Mouse (Mus musculus): Measurements from ENCODE around the gene March1.

- TF ChIP-seq CTCF (IDR thresholded peaks at IDR 0.05; ENCODE audit: control insufficient read depth, insufficient read depth, insufficient read length) (no peak), MAX (IDR thresholded peaks at IDR 0.05) (no peak), CEBPB (IDR thresholded peaks at IDR 0.05; ENCODE audit: low read depth) (no peak), MYOD1 (IDR thresholded peaks at IDR 0.05; ENCODE audit: control insufficient read depth, insufficient read length, low read depth) (no peak), USF1 (IDR thresholded peaks at IDR 0.05; ENCODE audit: low read depth) (no peak)
These were observed 901.4 kb downstream of the March1 start for GRCm38 (mm10) chr8:66519149-66519548.

Data from C2C12 (cell line).